12 mouse cellular contexts compared by ENCODE assay signal in the genomic region with DNA sequence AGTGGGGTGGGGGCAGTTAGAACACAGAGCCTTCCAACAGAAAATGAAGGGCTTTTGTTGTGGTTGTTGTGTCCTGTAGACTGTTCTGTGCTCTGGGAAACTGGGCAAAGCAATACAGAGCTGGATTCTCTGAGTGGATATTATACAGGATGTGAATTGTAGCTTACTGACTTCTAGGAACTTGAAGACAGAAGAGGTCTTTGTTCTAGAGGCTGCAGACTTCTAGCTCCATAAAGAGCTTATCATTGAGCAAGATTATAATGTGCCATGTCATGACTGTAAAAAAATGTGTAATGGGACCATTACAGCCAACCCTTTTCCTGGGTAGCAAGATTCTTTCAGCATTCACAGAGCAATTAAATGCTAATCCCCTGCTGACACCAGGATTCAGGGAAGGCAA. TPM values are rescaled to one million over a fixed set of nuclear protein-coding genes. Genes with fewer than 3 reads are reported as not detected.
DNase-seq lines count a peak whose midpoint lies in the region; ATAC-seq and TF ChIP-seq lines count a peak whose summit lies in the region.
"Had no signal": no experiment of that assay in that cellular context is flagged by ENCODE, and none has a peak within 500 bp of the region (broad histone marks: within the 10 kb centered on the region; RNA-seq: fewer than 3 reads in every experiment).

No protein-coding gene starts in this region.

- 0 out of 2 replicates have a peak, but pooled peaks have one; percentile 15 for ATAC-seq in megakaryocyte progenitor cell, adult 5-6 weeks (replicated peaks; ENCODE audit: poor library complexity)
- ATAC-seq in frontal cortex, adult (ENCODE audit: low TSS enrichment), result no peak

- no peaks in the 10 kb centered on the region for H3K79me2 ChIP-seq in liver, adult 2 months (ENCODE audit: control insufficient read depth, insufficient read depth, low read length)

- H3K36me3 ChIP-seq in liver, adult 2 months (ENCODE audit: control insufficient read depth, insufficient read depth, low read length), result no peaks in the 10 kb centered on the region

- TF ChIP-seq CTCF in liver, adult 2 months (IDR thresholded peaks at IDR 0.05; ENCODE audit: low read depth, low read length), result no peak

- H3K4me3 ChIP-seq in liver, adult 2 months (ENCODE audit: insufficient read depth, low read depth, low read length), result no peak overlapping the region

- no peaks in the 10 kb centered on the region for H3K27me3 ChIP-seq in liver, adult 2 months (ENCODE audit: control insufficient read depth, insufficient read depth, low read length)

- H3K27ac ChIP-seq in liver, adult 2 months (replicated peaks; ENCODE audit: insufficient read depth, low read depth, low read length), result 0 out of 2 replicates have a peak overlapping the region, but pooled peaks have one; percentile 20

- no peak for TF ChIP-seq POLR2A in liver, adult 2 months (IDR thresholded peaks at IDR 0.05; ENCODE audit: extremely low read depth, insufficient read depth, low read length)

- DNase-seq in liver, adult 2 months (ENCODE audit: extremely low read depth, low read depth, low spot score), result no peak
- DNase-seq in liver, result no peak
- peak; percentile 29 for DNase-seq in brain, adult 2 months (ENCODE audit: low read depth, low spot score)
- peak; percentile 16 for DNase-seq in forelimb bud, embryonic 11.5 days (ENCODE audit: low read depth, low spot score)
- no peak for DNase-seq in thymus, postnatal 10 days (ENCODE audit: low spot score in 2 of 2)
- no peak for DNase-seq in gastrocnemius, adult 18-20 months (ENCODE audit: low spot score)
- DNase-seq: cerebellum, adult 11 months; gastrocnemius, postnatal 10 days; kidney, postnatal 10 days; lung, postnatal 14 days had no signal

- H3K4me1 ChIP-seq in liver, adult 2 months (ENCODE audit: control insufficient read depth, insufficient read depth, low read length), result peaks cover 6% of the 10 kb centered on the region

- H3K9ac ChIP-seq in liver, adult 2 months (ENCODE audit: low read depth, low read length), result no peak overlapping the region

RNA-seq across cellular contexts. Expression of a gene that starts 26.9 kb away (rescaled TPM):
- 3.4 and 3.9 TPM in 2 replicates for total RNA-seq in liver, adult 2 months (2014; rRNA removed)
- 1.3 TPM in 2 replicates for polyA plus RNA-seq in liver, adult 2 months (2012; rRNA removed)
- total RNA-seq in megakaryocyte progenitor cell, adult 5-6 weeks (2015), result 37.9 and 38.3 TPM in 2 replicates
- total RNA-seq in megakaryocyte progenitor cell, adult 5-6 weeks (2017), result 62.1 and 68.0 TPM in 2 replicates
- total RNA-seq in gastrocnemius, adult 18-20 months (2021), result 1 to 10 TPM; 3.1 to 3.8 TPM

RNA-seq across cellular contexts. Expression of a gene that starts 56.7 kb away (rescaled TPM):
- 68.9 and 94.2 TPM in 2 replicates for total RNA-seq in liver, adult 2 months (2014; rRNA removed)
- polyA plus RNA-seq in liver, adult 2 months (2012; rRNA removed), result 140 and 164 TPM in 2 replicates
- 161 and 177 TPM in 2 replicates for total RNA-seq in megakaryocyte progenitor cell, adult 5-6 weeks (2015)
- 126 and 144 TPM in 2 replicates for total RNA-seq in megakaryocyte progenitor cell, adult 5-6 weeks (2017)
- 10 to 100 TPM; 32.0 to 32.5 TPM for total RNA-seq in gastrocnemius, adult 18-20 months (2021)

Comparison
In these comparisons a context has a peak if more than half of its experiments do, and no peak if none do; other contexts are left out.
1. DNase-seq: peak in brain, adult 2 months (single experiment) and forelimb bud, embryonic 11.5 days (single experiment); none in liver, adult 2 months (single experiment), liver (single experiment), thymus, postnatal 10 days (0 of 2) and gastrocnemius, adult 18-20 months (single experiment).